Mouse (Mus musculus): ENCODE data around the gene Tedc2. TPM values are rescaled to one million over a fixed set of nuclear protein-coding genes. Genes with fewer than 3 reads are reported as not detected.

The Tedc2 gene
- total and polyA plus RNA-seq, 3 experiments: 11.8 to 14.5 (median 14.1) TPM

DNA sequence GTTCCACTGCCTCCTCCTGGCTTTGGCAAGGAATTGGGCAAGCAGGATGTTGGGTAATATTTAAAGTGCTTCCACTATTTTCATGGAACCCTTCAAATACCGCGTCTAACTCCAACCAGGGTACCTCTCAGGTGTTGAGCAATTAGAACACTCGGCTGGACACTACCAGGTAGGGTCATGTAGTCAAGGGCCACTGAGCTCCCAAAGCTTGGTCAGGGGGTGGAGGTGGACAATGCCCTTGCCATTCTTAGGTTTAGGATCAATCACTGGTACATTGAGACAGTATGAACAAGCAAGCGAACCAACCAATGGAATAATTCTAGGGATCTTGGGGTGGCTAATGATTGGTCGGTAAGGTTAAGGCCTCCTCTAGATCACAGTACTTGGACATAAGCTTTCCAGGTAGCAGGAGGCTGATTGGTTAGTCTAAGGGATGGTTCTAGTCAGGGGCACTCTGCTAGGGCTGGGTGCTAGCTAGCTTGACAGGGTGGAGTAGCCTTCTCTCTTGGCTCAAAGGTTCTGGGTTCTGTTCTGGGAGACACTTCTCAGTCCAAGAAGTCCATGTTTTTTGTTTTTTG lies 8.1 kb downstream of the Tedc2 start:
- Histone ChIP-seq H3K27ac (ENCODE audit: insufficient read depth, low read depth) (no peak overlapping the region), H3K9me3 (replicated peaks; ENCODE audit: low read length) (no peaks in the 10 kb centered on the region), H3K4me1 (ENCODE audit: control insufficient read depth in 1 of 2, insufficient read depth in 2 of 2) (no peaks in the 10 kb centered on the region), H3K27me3 (replicated peaks) (peaks cover 2% of the 10 kb centered on the region), H3K4me2 (ENCODE audit: insufficient read depth, low read depth, poor library complexity, severe bottlenecking) (no peak overlapping the region), H3K36me3 (replicated peaks in 1 of 2; ENCODE audit: control insufficient read depth in 1 of 2, insufficient read depth in 1 of 2, low read length in 1 of 2) (peaks cover 14 to 37% of the 10 kb centered on the region in 2 experiments), H3K9ac (ENCODE audit: insufficient read depth, low read depth) (no peak overlapping the region), H3K79me2 (replicated peaks; ENCODE audit: control insufficient read depth, extremely low read depth, insufficient read depth, poor library complexity, severe bottlenecking) (no peaks in the 10 kb centered on the region), H3K4me3 (replicated peaks in 1 of 3; ENCODE audit: low read depth in 2 of 3, low read length in 2 of 3, poor library complexity in 1 of 3) (no peak overlapping the region)
- DNase-seq (ENCODE audit: extremely low read depth): no peak
- no peak for TF ChIP-seq POLR2AphosphoS2 (IDR thresholded peaks at IDR 0.05; ENCODE audit: low read depth, low read length)
- no peak for TF ChIP-seq HCFC1 (IDR thresholded peaks at IDR 0.05; ENCODE audit: low read depth, low read length)
- no peak for TF ChIP-seq USF1 (IDR thresholded peaks at IDR 0.05; ENCODE audit: low read depth, low read length)
- no peak for TF ChIP-seq ELF1 (IDR thresholded peaks at IDR 0.05; ENCODE audit: low read depth, low read length)
- no peak for TF ChIP-seq IRF4 (IDR thresholded peaks at IDR 0.05; ENCODE audit: low read depth, low read length)
- no peak for TF ChIP-seq MEF2A (IDR thresholded peaks at IDR 0.05; ENCODE audit: borderline replicate concordance, low read depth, low read length)
- TF ChIP-seq RCOR1 (conservative IDR thresholded peaks at IDR 0.05; ENCODE audit: low read depth, low read length): no peak
- no peak for TF ChIP-seq MAFK (IDR thresholded peaks at IDR 0.05; ENCODE audit: insufficient replicate concordance, low read length)
- no peak for TF ChIP-seq ZNF384 (IDR thresholded peaks at IDR 0.05; ENCODE audit: low read depth, low read length)
- dilution Hi-C loops (cut with MboI; ENCODE audit: extremely low pct_ligation_motif_present, extremely low pct_unique_long_range_greater_than_20kb, low sequenced_read_pairs) (no loop called here), in situ Hi-C loops (cut with MboI; ENCODE audit: low pct_ligation_motif_present, low pct_unique_long_range_greater_than_20kb, low sequenced_read_pairs) (no loop called here)

DNA sequence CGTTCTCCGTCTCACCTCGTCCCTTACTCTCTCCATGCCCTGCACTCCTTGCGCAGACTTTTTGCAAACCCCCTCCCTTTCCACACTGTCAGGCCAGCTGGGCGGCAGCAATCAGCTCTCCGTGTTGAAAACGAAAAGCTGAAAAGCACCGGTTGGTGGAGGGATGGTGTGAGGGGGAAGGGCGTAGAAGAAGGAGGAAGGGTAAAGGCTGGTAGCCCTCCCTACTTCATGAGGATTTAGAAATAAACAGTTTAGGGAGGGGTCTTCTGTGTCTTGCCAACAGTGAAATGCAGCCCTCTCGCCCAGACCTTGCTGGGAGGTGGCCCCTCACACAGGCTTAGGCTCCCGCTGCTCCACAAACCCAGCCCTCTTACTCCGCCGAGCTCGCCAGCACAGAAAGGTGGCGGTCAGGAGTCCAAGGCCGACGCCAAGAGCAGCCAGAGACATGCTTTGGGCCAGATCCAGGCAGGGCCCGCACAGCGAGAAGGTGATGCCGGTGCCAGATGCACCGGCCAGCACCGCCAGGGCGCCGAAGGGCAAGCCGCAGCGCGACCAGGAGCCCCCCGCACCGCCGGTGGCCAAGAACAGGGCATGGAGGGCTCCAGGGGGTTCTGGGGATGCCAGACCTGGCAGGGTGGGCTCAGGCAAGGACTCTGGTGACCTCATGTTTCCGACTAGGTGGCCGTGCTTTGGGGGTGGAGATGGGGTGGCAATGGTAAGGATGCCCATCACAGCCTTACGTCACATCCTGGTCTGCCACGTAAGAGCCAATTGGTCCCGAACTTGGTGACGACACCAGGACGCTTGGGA lies 8.8 kb downstream of the Tedc2 start:
- Histone ChIP-seq H3K4me3 (replicated peaks in 1 of 3; ENCODE audit: low read depth in 2 of 3, low read length in 2 of 3, poor library complexity in 1 of 3) (no peak overlapping the region), H3K27me3 (replicated peaks) (peaks cover 2% of the 10 kb centered on the region), H3K9ac (ENCODE audit: insufficient read depth, low read depth) (no peak overlapping the region), H3K4me2 (ENCODE audit: insufficient read depth, low read depth, poor library complexity, severe bottlenecking) (no peak overlapping the region), H3K36me3 (replicated peaks in 1 of 2; ENCODE audit: control insufficient read depth in 1 of 2, insufficient read depth in 1 of 2, low read length in 1 of 2) (peaks cover 13 to 32% of the 10 kb centered on the region in 2 experiments), H3K9me3 (replicated peaks; ENCODE audit: low read length) (no peaks in the 10 kb centered on the region), H3K27ac (ENCODE audit: insufficient read depth, low read depth) (no peak overlapping the region), H3K79me2 (replicated peaks; ENCODE audit: control insufficient read depth, extremely low read depth, insufficient read depth, poor library complexity, severe bottlenecking) (no peaks in the 10 kb centered on the region), H3K4me1 (ENCODE audit: control insufficient read depth in 1 of 2, insufficient read depth in 2 of 2) (no peaks in the 10 kb centered on the region)
- no peak for DNase-seq (ENCODE audit: extremely low read depth)
- TF ChIP-seq E2F4 (IDR thresholded peaks at IDR 0.05; ENCODE audit: insufficient replicate concordance, low read depth, low read length): no peak
- TF ChIP-seq JUN (IDR thresholded peaks at IDR 0.05; ENCODE audit: insufficient read depth, low read depth, low read length): no peak
- TF ChIP-seq ZC3H11A (IDR thresholded peaks at IDR 0.05; ENCODE audit: low read depth, low read length): no peak
- TF ChIP-seq BHLHE40 (IDR thresholded peaks at IDR 0.05; ENCODE audit: low read depth, low read length): no peak
- TF ChIP-seq MXI1 (IDR thresholded peaks at IDR 0.05; ENCODE audit: low read depth, low read length): no peak
- no peak for TF ChIP-seq ELF1 (IDR thresholded peaks at IDR 0.05; ENCODE audit: low read depth, low read length)
- no peak for TF ChIP-seq NRF1 (IDR thresholded peaks at IDR 0.05; ENCODE audit: low read depth, low read length)
- no peak for TF ChIP-seq POLR2AphosphoS2 (IDR thresholded peaks at IDR 0.05; ENCODE audit: low read depth, low read length)
- no peak for TF ChIP-seq JUND (conservative IDR thresholded peaks at IDR 0.05; ENCODE audit: low read depth, low read length)
- no peak for TF ChIP-seq HCFC1 (IDR thresholded peaks at IDR 0.05; ENCODE audit: low read depth, low read length)
- TF ChIP-seq MAFK (IDR thresholded peaks at IDR 0.05; ENCODE audit: insufficient replicate concordance, low read length): no peak
- no peak for TF ChIP-seq SIN3A (IDR thresholded peaks at IDR 0.05; ENCODE audit: low read length)
- no peak for TF ChIP-seq RAD21 (IDR thresholded peaks at IDR 0.05; ENCODE audit: low read depth, low read length)
- TF ChIP-seq ETS1 (conservative IDR thresholded peaks at IDR 0.05; ENCODE audit: low read depth, low read length): no peak
- TF ChIP-seq TBP (conservative IDR thresholded peaks at IDR 0.05; ENCODE audit: low read depth, low read length): no peak
- TF ChIP-seq PAX5 (IDR thresholded peaks at IDR 0.05; ENCODE audit: low read length): no peak
- TF ChIP-seq USF1 (IDR thresholded peaks at IDR 0.05; ENCODE audit: low read depth, low read length): no peak
- no peak for TF ChIP-seq POLR2A (IDR thresholded peaks at IDR 0.05; ENCODE audit: low read depth, low read length)
- TF ChIP-seq CHD1 (IDR thresholded peaks at IDR 0.05; ENCODE audit: low read depth, low read length): no peak
- no peak for TF ChIP-seq USF2 (conservative IDR thresholded peaks at IDR 0.05; ENCODE audit: low read depth, low read length)
- dilution Hi-C loops (cut with MboI; ENCODE audit: extremely low pct_ligation_motif_present, extremely low pct_unique_long_range_greater_than_20kb, low sequenced_read_pairs) (no loop called here), in situ Hi-C loops (cut with MboI; ENCODE audit: low pct_ligation_motif_present, low pct_unique_long_range_greater_than_20kb, low sequenced_read_pairs) (no loop called here)

Measured in CH12.LX (cell line).